Mouse (Mus musculus) liver, embryonic 14.5 days (tissue): ENCODE results near the gene Xpo5.

ENCODE experiments used
- CTCF ChIP-seq: IDR thresholded peaks from 2 replicates; pipeline ENCODE4 v1.5.1; 2016; ENCODE audit warnings: antibody characterized with exemption, low read depth, control low read depth
- EP300 ChIP-seq: IDR thresholded peaks from 2 replicates; pipeline ENCODE4 v1.6.1; 2016; ENCODE audit warnings: antibody characterized with exemption, low read depth

- TF ChIP-seq CTCF (no peak), EP300 (no peak)
Observed at GRCm38 (mm10) chr17:46203078-46203477, 496 bp downstream of the Xpo5 start.
